Mouse (Mus musculus): ENCODE results near the gene Olfr605.

DNA sequence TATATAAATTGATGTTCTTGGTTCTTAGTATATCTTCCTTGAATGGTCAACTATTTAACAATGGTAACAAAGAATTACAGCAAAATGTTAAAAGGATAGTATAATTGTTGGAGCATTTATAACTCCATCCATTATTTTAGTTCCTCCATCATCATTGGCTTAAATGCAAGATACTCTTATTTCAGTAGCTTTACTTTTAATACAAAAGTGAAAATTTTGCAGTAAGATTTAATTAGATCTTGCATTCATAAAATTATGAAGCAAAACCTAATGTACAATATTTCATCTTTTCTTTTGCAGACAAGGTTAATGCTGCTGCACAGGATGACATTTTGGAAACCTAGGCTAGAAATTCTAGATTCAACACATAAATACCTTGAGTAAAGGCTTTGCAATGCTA lies 24.3 kb upstream of the Olfr605 start, which contains the start of gene Olfr608:
- TF ChIP-seq RAD21 (IDR thresholded peaks at IDR 0.05; ENCODE audit: low read depth, low read length) (no peak), NRF1 (IDR thresholded peaks at IDR 0.05; ENCODE audit: low read depth, low read length) (no peak), E2F4 (IDR thresholded peaks at IDR 0.05; ENCODE audit: insufficient replicate concordance, low read depth, low read length) (no peak), CHD1 (IDR thresholded peaks at IDR 0.05; ENCODE audit: low read depth, low read length) (no peak), CTCF (conservative IDR thresholded peaks at IDR 0.05 in 1 of 2, IDR thresholded peaks at IDR 0.05 in 1 of 2; ENCODE audit: low read depth in 2 of 2, low read length in 2 of 2) (no peak), EP300 (IDR thresholded peaks at IDR 0.05; ENCODE audit: low read length) (no peak), POLR2A (IDR thresholded peaks at IDR 0.05; ENCODE audit: low read depth, low read length) (no peak), USF1 (IDR thresholded peaks at IDR 0.05; ENCODE audit: low read depth, low read length) (no peak), SMC3 (IDR thresholded peaks at IDR 0.05; ENCODE audit: low read depth, low read length) (no peak), JUN (IDR thresholded peaks at IDR 0.05; ENCODE audit: insufficient read depth, low read depth, low read length) (no peak), TBP (conservative IDR thresholded peaks at IDR 0.05; ENCODE audit: low read depth, low read length) (no peak), MAZ (IDR thresholded peaks at IDR 0.05; ENCODE audit: low read depth, low read length) (no peak), ZC3H11A (IDR thresholded peaks at IDR 0.05; ENCODE audit: low read depth, low read length) (no peak)

Measured in CH12.LX (cell line).